Mouse (Mus musculus) layer of hippocampus, adult 9-11 months (tissue): ENCODE data around the gene Gm10322.

Experiments
- DNase-seq: peaks from one replicate; pipeline ENCODE4 v3.0.0; 2022

Gm10322 gene

DNA sequence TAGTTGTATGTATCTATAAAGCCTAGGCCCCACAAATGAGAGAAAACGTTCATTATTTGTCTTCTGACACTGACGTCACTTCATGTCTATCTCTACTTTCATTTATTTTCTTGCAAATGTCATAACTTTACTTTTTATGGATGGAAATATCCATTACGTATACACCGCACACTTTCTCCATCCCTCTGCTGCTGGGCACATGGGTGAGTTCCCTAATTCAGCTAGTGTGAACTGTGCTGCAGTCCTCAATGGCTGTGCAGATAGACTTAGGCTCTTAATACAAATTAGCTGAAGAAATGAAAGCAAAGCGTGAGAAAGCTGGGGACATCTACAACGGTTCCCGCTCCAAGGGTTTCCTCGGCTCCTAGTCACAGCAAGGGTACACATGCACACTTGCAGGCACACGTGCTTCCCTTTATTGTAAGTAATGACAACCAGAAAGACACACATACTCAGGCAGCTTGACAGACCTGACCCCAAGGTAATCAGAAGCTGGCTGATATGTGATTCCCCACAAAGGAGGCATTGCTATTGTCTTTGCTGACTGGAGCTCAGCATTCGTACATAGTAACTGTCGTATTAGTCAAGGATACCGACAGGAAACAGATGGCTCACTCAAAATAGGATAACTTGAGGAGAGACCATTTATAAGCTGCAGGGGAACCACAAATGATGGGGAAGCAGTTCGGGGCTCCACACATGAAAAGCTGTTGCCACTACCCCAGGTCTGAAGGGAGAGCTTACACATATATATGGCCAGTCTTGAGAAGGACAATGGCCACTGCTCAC lies 49.8 kb downstream of the Gm10322 start:
- peak; percentile 14 for DNase-seq
